Mouse (Mus musculus) erythroid progenitor cell, adult 5-6 weeks (primary cell): ENCODE data around the gene Afg3l1. TPM values are rescaled to one million over a fixed set of nuclear protein-coding genes. Genes with fewer than 3 reads are reported as not detected.
A peak's percentile ranks its signal among the peaks of the same experiment; 100 is the strongest.
"Not testable (repeated sequence)": the region's sequence is repeated elsewhere in the genome, so short reads cannot be mapped to it uniquely, and the experiment has no call there.

Experiments used
- ATAC-seq: replicated peaks from 2 replicates; pipeline ENCODE4 v1.8.0; 2016; ENCODE audit warnings: moderate number of reproducible peaks, mild to moderate bottlenecking, moderate TSS enrichment, inconsistent platforms; ENCODE audit not compliant: poor library complexity, low FRiP score, severe bottlenecking
- total RNA-seq, 2 experiments: library from RNA; stranded (forward) in 1 of 2; stranded (reverse) in 1 of 2; fragments of 150-400 nt in 1 of 2; fragments of 186-747, 209-891 nt in 1 of 2; gene quantifications; 2 replicates each; pipeline versions ENCODE4 v1.2.3 to v1.2.4; 2015 to 2017; ENCODE audit warnings: low replicate concordance in 2 of 2

Afg3l1 gene
- total RNA-seq, 2 experiments from 2014 or later = 6.5 to 13.4 TPM

- no peak for ATAC-seq
Measured at GRCm38 (mm10) chr8:123454559-123454958, 23.1 kb upstream of the Afg3l1 start.

GRCm38 (mm10) chr8:123463651-123464050, 14.1 kb upstream of the Afg3l1 start:
- ATAC-seq = no peak

GRCm38 (mm10) chr8:123467476-123467875, 10.2 kb upstream of the Afg3l1 start:
- no peak for ATAC-seq

- not testable (repeated sequence) for ATAC-seq
Measured at GRCm38 (mm10) chr8:123472991-123473390, 4.7 kb upstream of the Afg3l1 start.

GRCm38 (mm10) chr8:123474549-123474948, 3.2 kb upstream of the Afg3l1 start:
- ATAC-seq = not testable (repeated sequence)

- peak; percentile 37 for ATAC-seq
Measured at GRCm38 (mm10) chr8:123476911-123477736, 579 bp upstream of the Afg3l1 start.

GRCm38 (mm10) chr8:123478456-123479218, 934 bp downstream of the Afg3l1 start:
- ATAC-seq = peak; percentile 53

- no peak for ATAC-seq
Measured at GRCm38 (mm10) chr8:123482627-123483026, 4.9 kb downstream of the Afg3l1 start.

- no peak for ATAC-seq
Measured at GRCm38 (mm10) chr8:123491280-123492075, 13.8 kb downstream of the Afg3l1 start.

GRCm38 (mm10) chr8:123492898-123493297, 15.2 kb downstream of the Afg3l1 start:
- ATAC-seq = no peak

- no peak for ATAC-seq
Measured at GRCm38 (mm10) chr8:123497699-123498098, 20.0 kb downstream of the Afg3l1 start.

GRCm38 (mm10) chr8:123498963-123499362, 21.3 kb downstream of the Afg3l1 start:
- ATAC-seq = no peak

- ATAC-seq = no peak
Measured at GRCm38 (mm10) chr8:123499556-123499955, 21.9 kb downstream of the Afg3l1 start.

- no peak for ATAC-seq
Measured at GRCm38 (mm10) chr8:123502192-123502591, 24.5 kb downstream of the Afg3l1 start.

- no peak for ATAC-seq
Measured at GRCm38 (mm10) chr8:123503801-123504467, 26.2 kb downstream of the Afg3l1 start.

GRCm38 (mm10) chr8:123504591-123505195, 27.0 kb downstream of the Afg3l1 start:
- no peak for ATAC-seq

GRCm38 (mm10) chr8:123505267-123505666, 27.6 kb downstream of the Afg3l1 start:
- ATAC-seq = no peak

- ATAC-seq = no peak
Measured at GRCm38 (mm10) chr8:123505695-123506094, 28.0 kb downstream of the Afg3l1 start.

GRCm38 (mm10) chr8:123507153-123507552, 29.4 kb downstream of the Afg3l1 start:
- no peak for ATAC-seq
